10 mouse cellular contexts compared by ENCODE assay signal in genomic region chr4:118566161-118566676, GRCm38 (mm10). TPM values are rescaled to one million over a fixed set of nuclear protein-coding genes. Genes with fewer than 3 reads are reported as not detected.
A peak's percentile ranks its signal among the peaks of the same experiment; 100 is the strongest.
DNase-seq lines count a peak whose midpoint lies in the region; ATAC-seq and TF ChIP-seq lines count a peak whose summit lies in the region.
"Had no signal": no experiment of that assay in that cellular context is flagged by ENCODE, and none has a peak within 500 bp of the region (broad histone marks: within the 10 kb centered on the region; RNA-seq: fewer than 3 reads in every experiment).

No protein-coding gene starts in this region.

- TF ChIP-seq CTCF in MEL (IDR thresholded peaks at IDR 0.05 in 2 of 3, conservative IDR thresholded peaks at IDR 0.05 in 1 of 3; ENCODE audit: control insufficient read depth in 1 of 3, insufficient read depth in 1 of 3, low read depth in 2 of 3, low read length in 3 of 3, poor library complexity in 1 of 3, severe bottlenecking in 1 of 3): peak in 2 of 3 experiments; percentile 94 to 100; a peak in 5 of 6 replicates

- no peaks in the 10 kb centered on the region for H3K9me3 ChIP-seq in MEL (replicated peaks; ENCODE audit: insufficient read depth, low read length)
- H3K9me3 ChIP-seq in embryonic facial prominence, embryonic 10.5 days: peaks cover 3% of the 10 kb centered on the region; the same call in 1 of the 2 replicates
- H3K9me3 ChIP-seq: embryonic facial prominence, embryonic 13.5 days had no signal

- TF ChIP-seq EP300 in MEL (IDR thresholded peaks at IDR 0.05; ENCODE audit: low read depth in 1 of 2, low read length in 2 of 2): no peak

- no peak overlapping the region for H3K9ac ChIP-seq in MEL (ENCODE audit: control insufficient read depth, low read depth, low read length, poor library complexity, severe bottlenecking)
- H3K9ac ChIP-seq: embryonic facial prominence, embryonic 13.5 days had no signal

- peak; percentile 81 for TF ChIP-seq RAD21 in MEL (IDR thresholded peaks at IDR 0.05; ENCODE audit: low read depth, low read length)

- H3K79me2 ChIP-seq in MEL (ENCODE audit: control insufficient read depth, insufficient read depth, low read length, poor library complexity): no peaks in the 10 kb centered on the region

- intact Hi-C loops in heart, postnatal 25 days (cut with DNase I): loop anchor here (2.0 to 5.0 kb wide), 2 partner anchors 47 to 134 kb away; no protein-coding TSS in a partner anchor

- TF ChIP-seq POLR2A in MEL (IDR thresholded peaks at IDR 0.05; ENCODE audit: control insufficient read depth in 1 of 2, insufficient read depth in 1 of 2, low read depth in 1 of 2, low read length in 2 of 2, poor library complexity in 1 of 2): no peak

- H3K4me1 ChIP-seq in MEL (ENCODE audit: control insufficient read depth in 1 of 2, insufficient read depth in 2 of 2, low read length in 2 of 2): peaks cover 0 to 28% of the 10 kb centered on the region in 2 experiments; a peak in 3 of 4 replicates
- peaks cover 2% of the 10 kb centered on the region; the same call in 1 of the 2 replicates for H3K4me1 ChIP-seq in embryonic facial prominence, embryonic 10.5 days

- H3K27me3 ChIP-seq in MEL (ENCODE audit: control insufficient read depth in 1 of 2, insufficient read depth in 2 of 2, low read length in 2 of 2): peaks cover 0 to 2% of the 10 kb centered on the region in 2 experiments; a peak in 1 of 4 replicates
- peaks cover 13% of the 10 kb centered on the region; the same call in 1 of the 2 replicates for H3K27me3 ChIP-seq in embryonic facial prominence, embryonic 10.5 days (replicated peaks; ENCODE audit: low read depth, poor library complexity, severe bottlenecking)
- H3K27me3 ChIP-seq: embryonic facial prominence, embryonic 13.5 days had no signal

- H3K27ac ChIP-seq in MEL (ENCODE audit: control insufficient read depth, low read depth, low read length): no peak overlapping the region
- H3K27ac ChIP-seq in embryonic facial prominence, embryonic 10.5 days (replicated peaks): no peak overlapping the region
- H3K27ac ChIP-seq: embryonic facial prominence, embryonic 13.5 days; macrophage had no signal

- DNase-seq in heart, adult 18-20 months: peak; percentile 53 to 68
- no peak for DNase-seq in heart, postnatal 25 days (ENCODE audit: low spot score)
- DNase-seq in 3T3-L1 (ENCODE audit: low read depth, low spot score): peak; percentile 85
- peak; percentile 76 for DNase-seq in MEL (ENCODE audit: low read depth, low spot score)
- DNase-seq in embryonic facial prominence, embryonic 10.5 days (ENCODE audit: low spot score): peak; percentile 70
- DNase-seq in kidney, postnatal 25 days: peak; percentile 57 to 58

- ATAC-seq in megakaryocyte, adult 5-6 weeks (ENCODE audit: poor library complexity, severe bottlenecking): peak; percentile 80
- ATAC-seq in activated CD4-positive, CD25-positive, alpha-beta regulatory T cell, adult 4 months: no peak

- H3K4me3 ChIP-seq in MEL (ENCODE audit: control insufficient read depth in 1 of 2, insufficient read depth in 1 of 2, low read depth in 2 of 2, low read length in 2 of 2): no peak overlapping the region
- no peak overlapping the region for H3K4me3 ChIP-seq in embryonic facial prominence, embryonic 10.5 days
- H3K4me3 ChIP-seq: embryonic facial prominence, embryonic 13.5 days had no signal

- 38% methylated on average over 7 of the region's 7 CpGs for WGBS in embryonic facial prominence, embryonic 10.5 days

- peaks cover 0 to 4% of the 10 kb centered on the region in 2 experiments; a peak in 1 of 4 replicates for H3K36me3 ChIP-seq in MEL (ENCODE audit: control insufficient read depth in 1 of 2, insufficient read depth in 2 of 2, low read length in 2 of 2)
- H3K36me3 ChIP-seq in embryonic facial prominence, embryonic 10.5 days (replicated peaks): no peaks in the 10 kb centered on the region
- H3K36me3 ChIP-seq: embryonic facial prominence, embryonic 13.5 days had no signal

TF ChIP-seq in MEL, 35 proteins besides CTCF, POLR2A, EP300 and RAD21:
- TF ChIP-seq ZNF384 (IDR thresholded peaks at IDR 0.05; ENCODE audit: low read depth, low read length) (0 out of 2 replicates have a peak, but pooled peaks have one; percentile 36), MAX (IDR thresholded peaks at IDR 0.05; ENCODE audit: low read length) (no peak), SMC3 (IDR thresholded peaks at IDR 0.05; ENCODE audit: low read depth, low read length) (peak; percentile 81), ZC3H11A (IDR thresholded peaks at IDR 0.05; ENCODE audit: low read depth, low read length) (peak; percentile 75), HCFC1 (IDR thresholded peaks at IDR 0.05; ENCODE audit: low read depth, low read length) (0 out of 2 replicates have a peak, but pooled peaks have one; percentile 25)

RNA-seq across cellular contexts. Expression of gene Tmem125, which starts 22.4 kb away (rescaled TPM):
- not detected for total RNA-seq in heart, adult 18-20 months (2021)
- total RNA-seq in heart, postnatal 25 days (2021): under 1 TPM in 1 of 2 experiments, not detected in 1; 0.17 TPM
- 1.5 and 1.8 TPM in 2 replicates for total RNA-seq in MEL (2012; rRNA removed)
- 1 to 10 TPM in 1 of 2 experiments, not detected in 1; 3.2 TPM for polyA plus RNA-seq in MEL (2012; ENCODE audit: insufficient read depth in 1 of 2, insufficient read length in 2 of 2, low read depth in 1 of 2, low replicate concordance in 2 of 2, missing spikeins in 1 of 2)
- polyA plus RNA-seq in embryonic facial prominence, embryonic 10.5 days (2016; fragmentation: Nextera tagmentation; extraction: Ambion mirVana): 0.79 and 1.1 TPM in 2 replicates
- 0.18 TPM in 1 of 2 replicates, not detected in the other for total RNA-seq in megakaryocyte, adult 5-6 weeks (2015)
- total RNA-seq in megakaryocyte, adult 5-6 weeks (2017): not detected in 2 replicates
- polyA plus RNA-seq in activated CD4-positive, CD25-positive, alpha-beta regulatory T cell, adult 4 months (2017; shearing (Covaris generic)): not detected
- polyA plus RNA-seq: macrophage had no signal

RNA-seq across cellular contexts. Expression of gene 2610528J11Rik, which starts 39.4 kb away (rescaled TPM):
- not detected for total RNA-seq in heart, adult 18-20 months (2021)
- not detected for total RNA-seq in heart, postnatal 25 days (2021)
- not detected in 2 replicates for total RNA-seq in MEL (2012; rRNA removed)
- not detected for polyA plus RNA-seq in MEL (2012; ENCODE audit: insufficient read depth in 1 of 2, insufficient read length in 2 of 2, low read depth in 1 of 2, low replicate concordance in 2 of 2, missing spikeins in 1 of 2)
- 3.9 TPM in 2 replicates for polyA plus RNA-seq in embryonic facial prominence, embryonic 10.5 days (2016; fragmentation: Nextera tagmentation; extraction: Ambion mirVana)
- total RNA-seq in megakaryocyte, adult 5-6 weeks (2015): not detected in 2 replicates
- total RNA-seq in megakaryocyte, adult 5-6 weeks (2017): not detected in 2 replicates
- not detected for polyA plus RNA-seq in activated CD4-positive, CD25-positive, alpha-beta regulatory T cell, adult 4 months (2017; shearing (Covaris generic))
- polyA plus RNA-seq: macrophage had no signal

RNA-seq across cellular contexts. Expression of gene Cfap57, which starts 54.4 kb away (rescaled TPM):
- under 1 TPM in 1 of 2 experiments, not detected in 1; 0.15 TPM for total RNA-seq in heart, adult 18-20 months (2021)
- under 1 TPM in 1 of 2 experiments, not detected in 1; 0.05 TPM for total RNA-seq in heart, postnatal 25 days (2021)
- total RNA-seq in MEL (2012; rRNA removed): not detected in 2 replicates
- polyA plus RNA-seq in MEL (2012; ENCODE audit: insufficient read depth in 1 of 2, insufficient read length in 2 of 2, low read depth in 1 of 2, low replicate concordance in 2 of 2, missing spikeins in 1 of 2): not detected
- polyA plus RNA-seq in embryonic facial prominence, embryonic 10.5 days (2016; fragmentation: Nextera tagmentation; extraction: Ambion mirVana): 0.39 and 0.49 TPM in 2 replicates
- not detected in 2 replicates for total RNA-seq in megakaryocyte, adult 5-6 weeks (2015)
- total RNA-seq in megakaryocyte, adult 5-6 weeks (2017): 0.16 and 0.18 TPM in 2 replicates
- not detected for polyA plus RNA-seq in activated CD4-positive, CD25-positive, alpha-beta regulatory T cell, adult 4 months (2017; shearing (Covaris generic))
- polyA plus RNA-seq: macrophage had no signal

RNA-seq across cellular contexts. Expression of gene Ebna1bp2, which starts 54.4 kb away (rescaled TPM):
- 10 to 100 TPM; 37.0 to 39.2 TPM for total RNA-seq in heart, adult 18-20 months (2021)
- 10 to 100 TPM; 36.6 to 38.2 TPM for total RNA-seq in heart, postnatal 25 days (2021)
- total RNA-seq in MEL (2012; rRNA removed): 313 and 357 TPM in 2 replicates
- polyA plus RNA-seq in MEL (2012; ENCODE audit: insufficient read depth in 1 of 2, insufficient read length in 2 of 2, low read depth in 1 of 2, low replicate concordance in 2 of 2, missing spikeins in 1 of 2): 100 to 1,000 TPM in 1 of 2 experiments, not detected in 1; 378 TPM
- 191 and 209 TPM in 2 replicates for polyA plus RNA-seq in embryonic facial prominence, embryonic 10.5 days (2016; fragmentation: Nextera tagmentation; extraction: Ambion mirVana)
- 54.9 and 61.9 TPM in 2 replicates for total RNA-seq in megakaryocyte, adult 5-6 weeks (2015)
- total RNA-seq in megakaryocyte, adult 5-6 weeks (2017): 46.8 and 63.7 TPM in 2 replicates
- polyA plus RNA-seq in activated CD4-positive, CD25-positive, alpha-beta regulatory T cell, adult 4 months (2017; shearing (Covaris generic)): 100 to 1,000 TPM; 163 to 165 TPM
